Comparison of ENCODE assay signal across 18 mouse cellular contexts in genomic region chr4:101087721-101088120, GRCm38 (mm10). TPM values are rescaled to one million over a fixed set of nuclear protein-coding genes. Genes with fewer than 3 reads are reported as not detected.
DNase-seq lines count a peak whose midpoint lies in the region; ATAC-seq lines count a peak whose summit lies in the region.
"Had no signal": no experiment of that assay in that cellular context is flagged by ENCODE, and none has a peak within 500 bp of the region (broad histone marks: within the 10 kb centered on the region; RNA-seq: fewer than 3 reads in every experiment).

No protein-coding gene starts in this region.

- no peak for DNase-seq in frontal cortex, postnatal 10 days (ENCODE audit: low spot score in 2 of 2)
- DNase-seq in left cerebral cortex, postnatal 14 days (ENCODE audit: low spot score in 2 of 2): peak; percentile 27 to 28
- DNase-seq in left cerebral cortex, postnatal 10 days (ENCODE audit: extremely low spot score in 1 of 2, low spot score in 2 of 2): no peak
- peak; percentile 23 to 81 for DNase-seq in left cerebral cortex, postnatal 25 days (ENCODE audit: low spot score in 2 of 2)
- peak; percentile 16 for DNase-seq in right cerebral cortex, postnatal 14 days
- DNase-seq in yolk sac, embryonic 10.5 days (ENCODE audit: low spot score): no peak
- DNase-seq in urinary bladder, postnatal 10 days (ENCODE audit: low spot score): no peak
- DNase-seq: adrenal gland, adult 8-10 months; cerebellum, adult 9-11 months; gastrocnemius, adult 2 months; heart, adult 11 months; heart, postnatal 36 days; thymus, adult 2 months had no signal

- intact Hi-C loops in left cerebral cortex, postnatal 14 days (cut with DNase I): no loop called here
- intact Hi-C loops in left cerebral cortex, postnatal 10 days (cut with DNase I): no loop called here
- intact Hi-C loops in left cerebral cortex, postnatal 25 days (cut with DNase I): no loop called here

- ATAC-seq in frontal cortex, adult (ENCODE audit: low TSS enrichment): peak; percentile 96
- ATAC-seq: CD4-positive, CD25-positive, alpha-beta regulatory T cell, adult 4 months; forebrain, embryonic 14.5 days; intestine, embryonic 15.5 days; Patski had no signal

RNA-seq across cellular contexts. Expression of gene Raver2, which starts 18.9 kb away (rescaled TPM):
- 10 to 100 TPM; 25.5 to 28.0 TPM for total RNA-seq in left cerebral cortex, postnatal 14 days (2021)
- total RNA-seq in left cerebral cortex, postnatal 10 days (2021): 10 to 100 TPM; 27.6 to 28.3 TPM
- total RNA-seq in left cerebral cortex, postnatal 25 days (2021): 10 to 100 TPM; 19.5 to 21.9 TPM

Comparison
In these comparisons a context has a peak if more than half of its experiments do, and no peak if none do; other contexts are left out.
1. DNase-seq: peak in left cerebral cortex, postnatal 14 days (2 of 2), left cerebral cortex, postnatal 25 days (2 of 2) and right cerebral cortex, postnatal 14 days (single experiment); none in frontal cortex, postnatal 10 days (0 of 2), left cerebral cortex, postnatal 10 days (0 of 2), yolk sac, embryonic 10.5 days (single experiment) and urinary bladder, postnatal 10 days (single experiment).